Mouse (Mus musculus) CH12.LX (cell line): Measurements from ENCODE around the gene Ramp2. TPM values are rescaled to one million over a fixed set of nuclear protein-coding genes. Genes with fewer than 3 reads are reported as not detected.

Experiments
- DNase-seq: peaks from one replicate; pipeline ENCODE4 v3.0.0-alpha.2; 2013; ENCODE audit errors: extremely low read depth
- H3K27ac ChIP-seq: 2 replicates; pipeline ENCODE4 v1.5.1; 2012; ENCODE audit warnings: low read depth, mild to moderate bottlenecking, control low read depth, moderate library complexity; ENCODE audit not compliant: insufficient read depth
- H3K27me3 ChIP-seq: replicated peaks from 2 replicates; pipeline ENCODE3; 2012; ENCODE audit warnings: inconsistent platforms
- H3K36me3 ChIP-seq, 2 experiments: replicated peaks in 1 of 2; 2 replicates each; pipeline versions ENCODE3 to v1.6.1; 2012; ENCODE audit warnings: inconsistent platforms in 1 of 2, low read length in 1 of 2, mild to moderate bottlenecking in 1 of 2, mixed read lengths in 1 of 2, moderate library complexity in 1 of 2; ENCODE audit not compliant: control insufficient read depth in 1 of 2, insufficient read depth in 1 of 2
- H3K4me1 ChIP-seq, 2 experiments: 2 replicates each; pipeline ENCODE4 v1.6.1; 2012; ENCODE audit warnings: inconsistent platforms in 1 of 2, moderate library complexity in 1 of 2; ENCODE audit not compliant: insufficient read depth in 2 of 2, control insufficient read depth in 1 of 2
- H3K4me2 ChIP-seq: 2 replicates; pipeline ENCODE4 v1.6.1; 2012; ENCODE audit warnings: low read depth, mild to moderate bottlenecking, control low read depth; ENCODE audit not compliant: poor library complexity, insufficient read depth, severe bottlenecking
- H3K4me3 ChIP-seq, 3 experiments: fragments of 150-350 bp in 1 of 3; sonication (generic) in 1 of 3; replicated peaks in 1 of 3; 2 replicates each; pipeline versions ENCODE3 to v1.5.1; 2011 to 2012; ENCODE audit warnings: low read depth in 2 of 3, low read length in 2 of 3, mild to moderate bottlenecking in 2 of 3, moderate library complexity in 2 of 3, control low read depth in 1 of 3, improper control_type of control experiment in 1 of 3, inconsistent platforms in 1 of 3, mixed read lengths in 1 of 3; ENCODE audit not compliant: poor library complexity in 1 of 3
- H3K79me2 ChIP-seq: replicated peaks from 2 replicates; pipeline ENCODE4 v1.6.1; 2012; ENCODE audit warnings: mild to moderate bottlenecking, moderate library complexity; ENCODE audit not compliant: control insufficient read depth, poor library complexity, insufficient read depth, severe bottlenecking; ENCODE audit errors: extremely low read depth
- H3K9ac ChIP-seq: 2 replicates; pipeline ENCODE4 v1.6.1; 2012; ENCODE audit warnings: low read depth, mild to moderate bottlenecking, control low read depth, moderate library complexity; ENCODE audit not compliant: insufficient read depth
- H3K9me3 ChIP-seq: replicated peaks from 2 replicates; pipeline ENCODE3; 2012; ENCODE audit warnings: low read length, inconsistent platforms, mixed read lengths
- BHLHE40 ChIP-seq: IDR thresholded peaks from 2 replicates; pipeline ENCODE4 v1.6.1; 2011; ENCODE audit warnings: mild to moderate bottlenecking, low read depth, low read length, improper control_type of control experiment
- CHD1 ChIP-seq: IDR thresholded peaks from 2 replicates; pipeline ENCODE4 v1.6.1; 2012; ENCODE audit warnings: low read depth, low read length, improper control_type of control experiment, inconsistent platforms
- CTCF ChIP-seq, 2 experiments: IDR thresholded peaks in 1 of 2; conservative IDR thresholded peaks in 1 of 2; 2 replicates each; pipeline ENCODE4 v1.5.1; 2011 to 2012; ENCODE audit warnings: low read depth in 2 of 2, low read length in 2 of 2, improper control_type of control experiment in 1 of 2, inconsistent platforms in 1 of 2, mild to moderate bottlenecking in 1 of 2, moderate library complexity in 1 of 2
- E2F4 ChIP-seq: IDR thresholded peaks from 2 replicates; pipeline ENCODE4 v1.6.1; 2011; ENCODE audit warnings: low read depth, low read length, improper control_type of control experiment; ENCODE audit not compliant: insufficient replicate concordance
- ELF1 ChIP-seq: IDR thresholded peaks from 2 replicates; pipeline ENCODE4 v1.6.1; 2014; ENCODE audit warnings: low read depth, mild to moderate bottlenecking, inconsistent platforms, low read length, improper control_type of control experiment
- EP300 ChIP-seq: IDR thresholded peaks from 2 replicates; pipeline ENCODE4 v1.6.1; 2011; ENCODE audit warnings: low read length, improper control_type of control experiment
- ETS1 ChIP-seq: conservative IDR thresholded peaks from 2 replicates; pipeline ENCODE4 v1.6.1; 2012; ENCODE audit warnings: low read depth, mild to moderate bottlenecking, inconsistent platforms, low read length, improper control_type of control experiment, moderate library complexity
- GABPA ChIP-seq: IDR thresholded peaks from 2 replicates; pipeline ENCODE4 v1.6.1; 2012; ENCODE audit warnings: low read depth, low read length, improper control_type of control experiment, inconsistent platforms; ENCODE audit not compliant: insufficient replicate concordance
- HCFC1 ChIP-seq: IDR thresholded peaks from 2 replicates; pipeline ENCODE4 v1.6.1; 2012; ENCODE audit warnings: low read depth, mild to moderate bottlenecking, inconsistent platforms, low read length, improper control_type of control experiment
- JUND ChIP-seq: conservative IDR thresholded peaks from 2 replicates; pipeline ENCODE4 v1.6.1; 2011; ENCODE audit warnings: low read depth, low read length, improper control_type of control experiment
- MAX ChIP-seq: IDR thresholded peaks from 2 replicates; pipeline ENCODE4 v1.6.1; 2011; ENCODE audit warnings: low read length, improper control_type of control experiment
- MEF2A ChIP-seq: IDR thresholded peaks from 2 replicates; pipeline ENCODE4 v1.6.1; 2014; ENCODE audit warnings: low read depth, mild to moderate bottlenecking, inconsistent platforms, low read length, improper control_type of control experiment, borderline replicate concordance
- MXI1 ChIP-seq: IDR thresholded peaks from 2 replicates; pipeline ENCODE4 v1.6.1; 2011; ENCODE audit warnings: mild to moderate bottlenecking, low read depth, low read length, improper control_type of control experiment
- NELFE ChIP-seq: IDR thresholded peaks from 2 replicates; pipeline ENCODE4 v1.6.1; 2011; ENCODE audit warnings: low read depth, low read length, improper control_type of control experiment
- NRF1 ChIP-seq: IDR thresholded peaks from 2 replicates; pipeline ENCODE4 v1.6.1; 2014; ENCODE audit warnings: low read depth, mild to moderate bottlenecking, inconsistent platforms, low read length, improper control_type of control experiment, moderate library complexity
- POLR2A ChIP-seq: IDR thresholded peaks from 2 replicates; pipeline ENCODE4 v1.6.1; 2011; ENCODE audit warnings: low read depth, mild to moderate bottlenecking, improper control_type of control experiment, low read length
- POLR2AphosphoS2 ChIP-seq: IDR thresholded peaks from 2 replicates; pipeline ENCODE4 v1.6.1; 2011; ENCODE audit warnings: low read depth, low read length, improper control_type of control experiment
- RCOR1 ChIP-seq: conservative IDR thresholded peaks from 2 replicates; pipeline ENCODE4 v1.6.1; 2012; ENCODE audit warnings: low read depth, mild to moderate bottlenecking, inconsistent platforms, low read length, improper control_type of control experiment
- SIN3A ChIP-seq: IDR thresholded peaks from 2 replicates; pipeline ENCODE4 v1.6.1; 2012; ENCODE audit warnings: low read length, improper control_type of control experiment, inconsistent platforms
- SMC3 ChIP-seq: IDR thresholded peaks from 2 replicates; pipeline ENCODE4 v1.6.1; 2011; ENCODE audit warnings: low read depth, low read length, improper control_type of control experiment
- TBP ChIP-seq: conservative IDR thresholded peaks from 2 replicates; pipeline ENCODE4 v1.6.1; 2011; ENCODE audit warnings: low read depth, low read length, improper control_type of control experiment
- TCF12 ChIP-seq: IDR thresholded peaks from 2 replicates; pipeline ENCODE4 v1.6.1; 2014; ENCODE audit warnings: low read depth, mild to moderate bottlenecking, inconsistent platforms, low read length, improper control_type of control experiment
- USF1 ChIP-seq: IDR thresholded peaks from 2 replicates; pipeline ENCODE4 v1.6.1; 2014; ENCODE audit warnings: low read depth, mild to moderate bottlenecking, inconsistent platforms, low read length, improper control_type of control experiment
- ZMIZ1 ChIP-seq: IDR thresholded peaks from 2 replicates; pipeline ENCODE4 v1.6.1; 2012; ENCODE audit warnings: low read depth, mild to moderate bottlenecking, inconsistent platforms, low read length, improper control_type of control experiment
- dilution Hi-C: fragments of 300-500 bp; cut with MboI; formaldehyde crosslinking; loops from 2 replicates; pipeline ENCODE4 v1.14.3; 2020; ENCODE audit warnings: low sequenced_read_pairs; ENCODE audit not compliant: extremely low pct_unique_long_range_greater_than_20kb, extremely low pct_ligation_motif_present
- in situ Hi-C: fragments of 300-500 bp; cut with MboI; formaldehyde crosslinking; loops from 3 replicates; pipeline ENCODE4 v1.14.3; 2019; ENCODE audit warnings: low sequenced_read_pairs, low pct_ligation_motif_present, low pct_unique_long_range_greater_than_20kb, mixed read lengths
- polyA plus RNA-seq: library from polyadenylated mRNA; unstranded; fragments of >175 nt; gene quantifications from 2 replicates; pipeline ENCODE4 v1.2.1, GENCODE M21; 2012; ENCODE audit warnings: low read depth; ENCODE audit not compliant: insufficient read length
- total RNA-seq, 2 experiments: library from RNA; depleted of rRNA; stranded (reverse); fragments of 300-350 nt in 1 of 2; fragments of >200 nt in 1 of 2; gene quantifications; 2 replicates each; pipeline ENCODE4 v1.2.3; 2012 to 2014

Ramp2 gene
- total and polyA plus RNA-seq, 3 experiments = 0.26 to 1.3 (median 0.33) TPM

GRCm38 (mm10) chr11:101226065-101226701 is 19.6 kb upstream of the Ramp2 start, which contains the start of gene Ezh1:
Ezh1 (minus strand) TSS chr11:101226463.
- Histone ChIP-seq H3K4me1 (peaks cover 6 to 27% of the 10 kb centered on the region in 2 experiments), H3K27ac (no peak within 1 kb of the TSS), H3K27me3 (peaks cover 30% of the 10 kb centered on the region), H3K36me3 (peaks cover 0 to 6% of the 10 kb centered on the region in 2 experiments), H3K4me3 (peak within 1 kb of the TSS; percentile 83 to 95 (median 85)), H3K9me3 (no peaks in the 10 kb centered on the region), H3K4me2 (peak within 1 kb of the TSS; percentile 89), H3K79me2 (peaks cover 13% of the 10 kb centered on the region), H3K9ac (peak within 1 kb of the TSS; percentile 87)
- dilution Hi-C loops = no loop called here
- in situ Hi-C loops = no loop called here
- TF ChIP-seq CHD1 = no peak
- 0 out of 2 replicates have a peak, but pooled peaks have one; percentile 51 for TF ChIP-seq ZMIZ1
- TF ChIP-seq POLR2AphosphoS2 = no peak
- no peak for TF ChIP-seq SMC3
- peak; percentile 70 for TF ChIP-seq TCF12
- peak; percentile 99 for TF ChIP-seq NRF1
- no peak for TF ChIP-seq ETS1
- peak; percentile 83 for TF ChIP-seq MAX
- peak; percentile 38; the same call in 1 of the 2 replicates for TF ChIP-seq E2F4
- peak; percentile 67; the same call in 1 of the 2 replicates for TF ChIP-seq POLR2A
- peak; percentile 63 for TF ChIP-seq ELF1
- no peak for TF ChIP-seq GABPA
- 0 out of 2 replicates have a peak, but pooled peaks have one; percentile 29 for TF ChIP-seq MEF2A
- 0 out of 2 replicates have a peak, but pooled peaks have one; percentile 41 for TF ChIP-seq RCOR1
- no peak for TF ChIP-seq TBP
- TF ChIP-seq MXI1 = peak; percentile 94
- TF ChIP-seq USF1 = peak; percentile 46
- peak; percentile 84 for TF ChIP-seq NELFE
- no peak for TF ChIP-seq JUND
- TF ChIP-seq EP300 = no peak
- TF ChIP-seq SIN3A = peak; percentile 94
- TF ChIP-seq CTCF (conservative IDR thresholded peaks at IDR 0.05 in 1 of 2, IDR thresholded peaks at IDR 0.05 in 1 of 2; ENCODE audit: low read depth in 2 of 2, low read length in 2 of 2) = peak in 1 of 2 experiments; percentile 44; a peak in 2 of 4 replicates
- peak; percentile 74 for TF ChIP-seq BHLHE40
- peak; percentile 60 for TF ChIP-seq HCFC1
- peak; percentile 81 for DNase-seq
